Mouse (Mus musculus): ENCODE data around the gene Arhgef7.

Arhgef7 gene

GRCm38 (mm10) chr8:11758482-11759281, 31.2 kb downstream of the Arhgef7 start:
- no peak for ATAC-seq (ENCODE audit: insufficient number of reproducible peaks, low FRiP score, low TSS enrichment)

DNA sequence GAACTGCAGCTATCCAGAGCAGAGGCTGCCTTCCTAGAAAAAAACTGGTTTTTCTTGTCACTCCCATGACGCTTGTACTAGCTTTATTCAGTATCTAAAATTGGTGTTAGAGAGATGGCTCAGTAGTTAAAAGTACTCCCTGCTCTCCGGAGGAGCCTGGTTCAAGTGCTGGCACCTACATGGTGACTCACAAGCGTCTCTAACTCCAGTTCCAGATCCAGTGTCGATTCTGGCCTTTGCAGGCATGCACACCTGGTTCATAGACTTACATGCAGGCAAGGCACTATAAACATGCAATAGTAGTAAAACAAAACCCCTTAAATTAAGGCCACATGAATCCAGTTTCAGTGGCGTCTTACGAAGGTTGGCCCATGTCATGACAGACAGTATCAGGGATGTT, 34.0 kb downstream of the Arhgef7 start:
- no peak for ATAC-seq (ENCODE audit: insufficient number of reproducible peaks, low FRiP score, low TSS enrichment)

GRCm38 (mm10) chr8:11762048-11762447, 34.5 kb downstream of the Arhgef7 start:
- ATAC-seq (ENCODE audit: insufficient number of reproducible peaks, low FRiP score, low TSS enrichment): peak; percentile 77

GRCm38 (mm10) chr8:11762821-11763220, 35.3 kb downstream of the Arhgef7 start:
- peak; percentile 71 for ATAC-seq (ENCODE audit: insufficient number of reproducible peaks, low FRiP score, low TSS enrichment)

DNA sequence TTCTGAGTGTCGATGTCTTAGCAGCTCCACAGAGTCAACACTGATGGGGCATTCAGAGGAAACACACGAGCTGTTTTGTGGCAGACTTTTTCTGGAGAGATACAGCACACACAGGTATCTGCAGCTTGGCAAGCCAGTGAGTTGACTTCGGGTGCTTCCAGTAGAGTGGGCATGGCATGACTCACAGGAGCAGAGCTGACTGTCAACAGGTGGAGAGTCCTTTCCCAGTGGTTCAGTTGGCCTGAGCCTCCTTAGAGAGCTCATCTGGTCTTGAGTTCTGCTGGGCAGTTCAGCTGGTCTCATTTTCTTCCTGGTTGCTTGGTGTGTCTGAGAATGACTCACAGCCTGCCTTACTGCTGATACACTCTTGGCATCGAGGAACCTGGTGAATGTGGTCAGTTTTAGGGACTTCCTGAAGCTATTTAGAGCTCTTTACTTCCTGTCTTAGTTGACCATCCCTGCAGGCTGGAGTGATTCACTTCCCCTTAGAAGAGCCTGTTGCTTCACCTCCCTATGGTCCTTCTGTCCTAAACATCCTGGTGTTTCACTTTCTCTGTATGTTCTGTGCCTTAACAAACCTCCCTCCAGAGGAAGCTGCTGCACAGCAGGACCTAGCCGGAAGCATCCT, 39.8 kb downstream of the Arhgef7 start:
- ATAC-seq (ENCODE audit: insufficient number of reproducible peaks, low FRiP score, low TSS enrichment): no peak

DNA sequence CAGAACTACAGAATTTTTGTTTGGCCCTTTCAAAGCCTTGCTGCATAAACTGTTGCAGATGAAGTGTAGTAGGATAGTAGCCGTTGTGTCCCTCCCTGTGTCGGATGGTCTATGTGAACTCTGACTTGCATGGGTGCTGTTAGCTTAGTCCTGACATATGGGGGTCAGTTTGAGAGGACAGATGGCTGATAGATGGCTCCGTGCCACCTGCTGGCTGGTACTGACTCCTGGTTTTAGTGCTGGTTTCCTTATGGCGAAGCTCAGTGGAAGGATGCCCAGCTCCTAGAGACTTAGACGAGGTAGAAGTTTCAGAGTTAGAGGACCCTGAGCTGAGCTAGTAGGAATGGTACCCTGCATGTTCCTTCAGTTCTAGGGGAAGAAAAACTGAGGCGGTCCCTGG, 42.5 kb downstream of the Arhgef7 start:
- ATAC-seq (ENCODE audit: insufficient number of reproducible peaks, low FRiP score, low TSS enrichment): peak; percentile 62; the same call in 1 of the 2 replicates

GRCm38 (mm10) chr8:11770521-11771080, 43.1 kb downstream of the Arhgef7 start:
- ATAC-seq (ENCODE audit: insufficient number of reproducible peaks, low FRiP score, low TSS enrichment): no peak

DNA sequence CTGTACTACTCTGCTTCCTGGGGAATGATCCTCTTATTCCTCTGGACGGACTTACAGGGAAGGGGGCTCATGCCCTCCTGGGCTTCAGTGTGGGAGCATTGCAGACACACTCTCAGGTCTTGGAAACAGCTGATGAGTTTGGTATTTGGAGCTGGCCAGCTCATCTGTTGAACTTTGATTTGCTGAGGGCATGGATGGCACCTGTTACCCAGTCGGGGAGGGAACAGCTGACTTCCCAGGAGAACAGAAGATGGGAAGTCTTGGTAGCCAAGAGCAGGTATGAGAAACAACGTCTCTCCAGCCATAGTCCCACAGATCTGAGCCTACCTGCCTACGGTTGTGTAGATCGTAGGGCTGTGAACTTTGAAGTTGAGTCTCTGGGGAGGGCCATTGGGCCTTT, 44.1 kb downstream of the Arhgef7 start:
- ATAC-seq (ENCODE audit: insufficient number of reproducible peaks, low FRiP score, low TSS enrichment): no peak

DNA sequence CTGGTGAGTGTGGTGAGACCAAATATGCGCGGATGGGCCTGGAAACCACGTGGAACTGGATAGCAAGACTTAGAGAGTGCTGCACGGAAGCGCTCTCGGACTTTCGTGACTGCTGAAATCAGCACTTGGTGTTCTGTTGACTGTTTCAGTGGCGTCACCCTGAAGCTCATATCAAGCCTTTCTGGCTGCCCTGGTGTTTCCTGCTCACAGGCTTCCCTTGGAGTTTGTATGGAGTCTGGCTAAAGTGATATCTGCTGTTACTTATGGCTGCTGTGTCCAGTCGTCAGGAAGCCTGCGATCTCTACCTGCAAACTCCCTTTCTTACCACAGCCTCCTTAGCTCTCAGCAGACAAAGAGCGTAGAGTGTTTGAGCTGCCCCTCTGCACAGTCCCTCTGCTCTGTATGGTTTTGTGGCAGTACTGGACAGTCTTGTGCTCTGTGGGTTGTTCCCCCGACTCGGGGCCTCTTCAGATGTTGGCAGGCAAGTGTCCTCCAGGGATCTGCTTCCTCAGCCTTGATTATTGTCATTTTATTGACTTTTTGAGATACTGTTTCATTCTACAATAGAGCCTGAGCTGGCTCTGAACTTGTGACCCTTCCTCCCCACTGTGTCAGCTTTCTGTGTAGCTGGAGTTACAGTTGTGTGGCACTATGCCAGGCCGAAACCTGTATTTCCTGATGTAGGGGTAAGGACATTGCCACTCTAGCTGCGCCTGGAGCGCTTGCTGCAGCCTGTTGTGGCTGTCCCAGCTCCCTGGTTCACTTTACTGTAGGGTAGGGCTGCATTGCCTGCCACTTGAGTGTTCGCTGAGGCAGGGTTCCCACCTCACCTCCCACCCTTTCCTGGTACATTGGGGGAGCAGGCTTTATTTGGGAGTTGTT, 46.9 kb downstream of the Arhgef7 start:
- ATAC-seq (ENCODE audit: insufficient number of reproducible peaks, low FRiP score, low TSS enrichment): no peak

DNA sequence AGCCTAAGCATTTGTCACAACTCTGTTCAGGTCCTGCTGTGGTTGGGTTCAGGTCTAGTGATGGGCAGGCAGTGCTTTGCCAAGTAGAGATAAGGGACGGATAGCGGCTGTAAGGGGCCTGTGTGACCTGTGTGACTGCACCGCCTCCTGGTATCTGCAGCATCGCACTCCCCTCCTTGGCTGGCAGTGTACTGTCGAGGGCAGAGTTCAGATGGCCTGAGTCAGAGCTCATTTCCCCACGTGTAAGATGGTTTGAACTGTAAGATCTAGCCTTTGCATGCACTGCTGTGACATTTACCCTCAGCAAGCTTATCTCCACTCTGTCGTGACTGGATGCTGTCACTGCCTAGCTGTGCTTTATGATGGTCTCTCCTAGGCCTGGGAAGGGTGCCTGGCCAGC, 48.4 kb downstream of the Arhgef7 start:
- no peak for ATAC-seq (ENCODE audit: insufficient number of reproducible peaks, low FRiP score, low TSS enrichment)

GRCm38 (mm10) chr8:11776451-11777180, 49.1 kb downstream of the Arhgef7 start:
- ATAC-seq (ENCODE audit: insufficient number of reproducible peaks, low FRiP score, low TSS enrichment): no peak

GRCm38 (mm10) chr8:11777201-11777600, 49.7 kb downstream of the Arhgef7 start:
- no peak for ATAC-seq (ENCODE audit: insufficient number of reproducible peaks, low FRiP score, low TSS enrichment)

GRCm38 (mm10) chr8:11778646-11779433, 51.3 kb downstream of the Arhgef7 start:
- ATAC-seq (ENCODE audit: insufficient number of reproducible peaks, low FRiP score, low TSS enrichment): 0 out of 2 replicates have a peak, but pooled peaks have one; percentile 17

GRCm38 (mm10) chr8:11779844-11780634, 52.5 kb downstream of the Arhgef7 start:
- ATAC-seq (ENCODE audit: insufficient number of reproducible peaks, low FRiP score, low TSS enrichment): peak; percentile 72

DNA sequence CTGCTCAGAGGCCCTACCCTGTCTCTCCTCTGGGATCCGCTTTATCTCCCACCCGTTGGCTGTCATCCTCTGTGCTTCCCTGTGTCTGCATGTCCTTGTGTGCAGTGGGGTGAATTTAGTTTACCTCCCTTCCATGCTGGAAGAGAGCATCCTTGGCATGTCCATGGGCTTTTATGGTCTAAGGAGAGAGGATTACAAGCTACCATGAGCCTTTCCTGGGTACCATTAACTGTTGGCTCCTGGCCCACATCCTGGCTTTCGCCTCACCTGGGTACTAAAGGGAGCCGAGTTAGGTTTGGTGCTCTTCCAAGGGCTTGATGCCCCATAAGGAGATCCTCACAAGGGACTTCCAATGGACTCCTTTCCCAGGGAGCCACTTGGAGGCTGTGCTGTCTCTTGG, 53.1 kb downstream of the Arhgef7 start:
- no peak for ATAC-seq (ENCODE audit: insufficient number of reproducible peaks, low FRiP score, low TSS enrichment)

GRCm38 (mm10) chr8:11782607-11783006, 55.1 kb downstream of the Arhgef7 start:
- ATAC-seq (ENCODE audit: insufficient number of reproducible peaks, low FRiP score, low TSS enrichment): no peak

DNA sequence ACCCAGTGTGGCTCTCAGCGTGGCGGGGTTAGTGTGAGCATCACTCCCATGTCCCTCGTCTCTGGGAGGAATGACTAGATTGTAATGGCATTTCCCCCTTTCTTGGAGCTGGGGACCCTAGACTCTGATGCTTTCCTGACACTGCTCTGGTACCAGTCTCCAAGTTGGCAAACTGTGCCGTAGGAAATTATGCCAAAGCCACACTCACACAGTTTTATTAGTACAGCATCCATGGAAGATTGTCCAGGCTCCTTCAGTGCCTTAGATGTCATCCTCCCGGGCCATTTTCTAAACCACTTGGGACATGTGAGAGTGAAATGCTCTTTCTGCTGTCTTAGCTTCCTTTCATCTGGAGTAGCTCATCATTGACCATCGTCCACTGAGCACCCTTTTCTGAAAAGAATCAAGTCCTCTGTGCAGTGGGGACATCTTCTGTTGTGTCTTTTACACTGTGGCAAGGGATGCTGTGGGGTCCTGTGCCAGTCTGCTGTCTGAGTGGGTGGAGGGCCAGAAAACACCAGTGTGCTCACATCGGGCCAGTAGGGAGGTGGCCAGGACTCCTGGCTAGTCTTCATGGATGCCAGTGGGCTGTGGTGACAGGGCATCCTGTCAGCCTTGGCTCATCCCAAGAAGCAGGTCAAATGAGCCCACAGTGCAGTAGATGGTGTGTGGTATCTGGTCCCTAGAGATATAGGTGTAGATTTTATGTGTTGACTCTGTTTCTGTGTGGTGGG, 56.5 kb downstream of the Arhgef7 start:
- ATAC-seq (ENCODE audit: insufficient number of reproducible peaks, low FRiP score, low TSS enrichment): no peak

- peak; percentile 65 for ATAC-seq (ENCODE audit: insufficient number of reproducible peaks, low FRiP score, low TSS enrichment)
These were observed 57.6 kb downstream of the Arhgef7 start for GRCm38 (mm10) chr8:11785121-11785520.
